8 mouse cellular contexts compared by ENCODE assay signal in the genomic region with DNA sequence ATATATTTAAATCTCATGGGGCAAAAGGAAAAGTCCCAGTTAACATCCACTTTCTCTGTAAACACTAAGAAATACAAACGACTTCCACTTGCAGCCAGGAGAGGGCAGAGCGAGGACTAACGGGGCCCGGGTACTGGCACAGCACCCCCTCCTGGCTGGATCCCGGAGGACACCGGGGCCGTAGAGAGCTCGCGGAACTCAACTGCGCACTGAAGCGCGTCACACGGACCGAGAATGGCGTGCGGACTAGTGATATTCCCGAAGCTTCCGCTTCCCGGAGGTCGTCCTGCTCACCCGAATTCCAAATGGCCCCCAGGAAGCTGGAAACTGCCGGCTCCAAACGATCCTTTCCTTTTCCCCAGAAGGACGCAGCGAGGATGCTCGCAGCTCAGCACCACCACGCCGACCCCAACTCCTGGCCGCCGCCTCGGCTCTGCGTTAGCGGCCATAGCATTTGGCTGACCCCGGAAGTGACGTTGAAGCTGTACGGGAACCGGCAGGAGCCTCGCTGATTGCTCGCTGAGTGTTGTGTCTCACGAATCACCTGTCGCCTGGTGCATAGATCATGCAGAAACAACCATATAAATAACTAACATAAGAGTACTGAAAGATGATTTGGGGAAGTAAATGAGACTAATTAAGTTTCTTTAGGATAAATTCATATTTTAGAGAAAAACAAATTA. TPM values are rescaled to one million over a fixed set of nuclear protein-coding genes. Genes with fewer than 3 reads are reported as not detected.
DNase-seq lines count a peak whose midpoint lies in the region; ATAC-seq and TF ChIP-seq lines count a peak whose summit lies in the region.

Gene Sucla2, plus strand, starts transcription at position 554 of the 683 bp plus-strand sequence.

- no peaks in the 10 kb centered on the region for H3K27me3 ChIP-seq in CH12.LX (replicated peaks)
- no peaks in the 10 kb centered on the region for H3K27me3 ChIP-seq in forebrain, embryonic 11.5 days (ENCODE audit: control insufficient read depth, insufficient read depth, low read length)
- no peaks in the 10 kb centered on the region for H3K27me3 ChIP-seq in heart, embryonic 16.5 days (ENCODE audit: control insufficient read depth, insufficient read depth, low read length)
- H3K27me3 ChIP-seq in liver, embryonic 15.5 days, result 0 out of 2 replicates have a peak, but pooled peaks cover 7% of the 10 kb centered on the region
- H3K27me3 ChIP-seq in neural tube, embryonic 12.5 days (replicated peaks), result no peaks in the 10 kb centered on the region

- peak; percentile 60 for TF ChIP-seq RAD21 in CH12.LX (IDR thresholded peaks at IDR 0.05; ENCODE audit: low read depth, low read length)

- peak; percentile 60 for TF ChIP-seq POLR2A in CH12.LX (IDR thresholded peaks at IDR 0.05; ENCODE audit: low read depth, low read length)

- peak; percentile 95 for DNase-seq in CH12.LX (ENCODE audit: extremely low read depth)
- peak; percentile 94 for DNase-seq in c-Kit-positive CD71-positive TER-119-negative erythroid progenitor cells, embryonic 14.5 days (ENCODE audit: low read depth)
- peak; percentile 96 for DNase-seq in forebrain, embryonic 11.5 days (ENCODE audit: low spot score)
- peak; percentile 95 to 96 for DNase-seq in kidney, postnatal 36 days
- DNase-seq in telencephalon, adult 2 months (ENCODE audit: low read depth, low spot score), result peak; percentile 96

- 0 out of 2 replicates have a peak, but pooled peaks have one; percentile 7 for TF ChIP-seq EP300 in CH12.LX (IDR thresholded peaks at IDR 0.05; ENCODE audit: low read length)

- H3K9me3 ChIP-seq in CH12.LX (replicated peaks; ENCODE audit: low read length), result no peaks in the 10 kb centered on the region
- H3K9me3 ChIP-seq in forebrain, embryonic 11.5 days (ENCODE audit: control insufficient read depth, low read length), result no peaks in the 10 kb centered on the region
- no peaks in the 10 kb centered on the region for H3K9me3 ChIP-seq in heart, embryonic 16.5 days (replicated peaks; ENCODE audit: control insufficient read depth, low read length)
- H3K9me3 ChIP-seq in liver, embryonic 15.5 days (replicated peaks), result no peaks in the 10 kb centered on the region
- no peaks in the 10 kb centered on the region for H3K9me3 ChIP-seq in neural tube, embryonic 12.5 days

- peak within 1 kb of the TSS; percentile 67 for H3K4me2 ChIP-seq in CH12.LX (ENCODE audit: insufficient read depth, low read depth, poor library complexity, severe bottlenecking)
- peak within 1 kb of the TSS; percentile 36; the same call in 1 of the 2 replicates for H3K4me2 ChIP-seq in forebrain, embryonic 11.5 days (ENCODE audit: low read depth, low read length, severe bottlenecking)
- H3K4me2 ChIP-seq in heart, embryonic 16.5 days (ENCODE audit: low read depth, low read length), result peak within 1 kb of the TSS; percentile 65
- peak within 1 kb of the TSS; percentile 69 for H3K4me2 ChIP-seq in liver, embryonic 15.5 days
- H3K4me2 ChIP-seq in neural tube, embryonic 12.5 days (replicated peaks), result peak within 1 kb of the TSS; percentile 46

- 0% methylated on average over 38 of the region's 41 CpGs for WGBS in forebrain, embryonic 11.5 days
- under 1% methylated on average over 39 of the region's 41 CpGs for WGBS in heart, embryonic 16.5 days
- under 1% methylated on average over 40 of the region's 41 CpGs for WGBS in liver, embryonic 15.5 days (ENCODE audit: insufficient replicate concordance)
- under 1% methylated on average over 41 of the region's 41 CpGs for WGBS in neural tube, embryonic 12.5 days

- no peaks in the 10 kb centered on the region for H3K36me3 ChIP-seq in CH12.LX (replicated peaks in 1 of 2; ENCODE audit: control insufficient read depth in 1 of 2, insufficient read depth in 1 of 2, low read length in 1 of 2)
- H3K36me3 ChIP-seq in forebrain, embryonic 11.5 days (ENCODE audit: control insufficient read depth, insufficient read depth, low read length), result no peaks in the 10 kb centered on the region
- H3K36me3 ChIP-seq in heart, embryonic 16.5 days (ENCODE audit: control insufficient read depth, insufficient read depth), result no peaks in the 10 kb centered on the region
- H3K36me3 ChIP-seq in liver, embryonic 15.5 days (replicated peaks), result no peaks in the 10 kb centered on the region
- no peaks in the 10 kb centered on the region for H3K36me3 ChIP-seq in neural tube, embryonic 12.5 days

- H3K4me1 ChIP-seq in CH12.LX (ENCODE audit: control insufficient read depth in 1 of 2, insufficient read depth in 2 of 2), result peaks cover 3 to 15% of the 10 kb centered on the region in 2 experiments; a peak in 2 of 4 replicates
- H3K4me1 ChIP-seq in forebrain, embryonic 11.5 days (replicated peaks; ENCODE audit: control insufficient read depth, insufficient read depth, low read length), result no peaks in the 10 kb centered on the region
- H3K4me1 ChIP-seq in heart, embryonic 16.5 days (ENCODE audit: control insufficient read depth, insufficient read depth, low read length), result no peaks in the 10 kb centered on the region
- H3K4me1 ChIP-seq in liver, embryonic 15.5 days (replicated peaks), result peaks cover 7% of the 10 kb centered on the region; the same call in 1 of the 2 replicates
- H3K4me1 ChIP-seq in neural tube, embryonic 12.5 days, result no peaks in the 10 kb centered on the region

- ATAC-seq in forebrain, embryonic 11.5 days (replicated peaks; ENCODE audit: low FRiP score), result peak; percentile 99
- peak; percentile 99 for ATAC-seq in heart, embryonic 16.5 days (replicated peaks; ENCODE audit: extremely low read depth, insufficient read depth, low FRiP score)
- peak; percentile 100 for ATAC-seq in liver, embryonic 15.5 days (ENCODE audit: insufficient read depth)
- peak; percentile 100 for ATAC-seq in neural tube, embryonic 12.5 days (ENCODE audit: low FRiP score, low read depth)

- peak within 1 kb of the TSS; percentile 80 for H3K9ac ChIP-seq in CH12.LX (ENCODE audit: insufficient read depth, low read depth)
- H3K9ac ChIP-seq in forebrain, embryonic 11.5 days (ENCODE audit: low read length), result peak within 1 kb of the TSS; percentile 59
- H3K9ac ChIP-seq in heart, embryonic 16.5 days (ENCODE audit: low read length), result peak within 1 kb of the TSS; percentile 83
- peak within 1 kb of the TSS; percentile 63 for H3K9ac ChIP-seq in liver, embryonic 15.5 days
- peak within 1 kb of the TSS; percentile 55; the same call in 1 of the 2 replicates for H3K9ac ChIP-seq in neural tube, embryonic 12.5 days

- dilution Hi-C loops in CH12.LX (cut with MboI; ENCODE audit: extremely low pct_ligation_motif_present, extremely low pct_unique_long_range_greater_than_20kb, low sequenced_read_pairs), result no loop called here

- H3K4me3 ChIP-seq in CH12.LX (replicated peaks in 1 of 3; ENCODE audit: low read depth in 2 of 3, low read length in 2 of 3, poor library complexity in 1 of 3), result peak within 1 kb of the TSS; percentile 48 to 77 (median 50)
- peak within 1 kb of the TSS; percentile 44 for H3K4me3 ChIP-seq in forebrain, embryonic 11.5 days (ENCODE audit: low read depth, low read length)
- peak within 1 kb of the TSS; percentile 63 for H3K4me3 ChIP-seq in heart, embryonic 16.5 days (ENCODE audit: low read length)
- peak within 1 kb of the TSS; percentile 66 for H3K4me3 ChIP-seq in liver, embryonic 15.5 days (replicated peaks)
- peak within 1 kb of the TSS; percentile 42 for H3K4me3 ChIP-seq in neural tube, embryonic 12.5 days

- H3K79me2 ChIP-seq in CH12.LX (replicated peaks; ENCODE audit: control insufficient read depth, extremely low read depth, insufficient read depth, poor library complexity, severe bottlenecking), result no peaks in the 10 kb centered on the region

- peak; percentile 70 to 100 for TF ChIP-seq CTCF in CH12.LX (conservative IDR thresholded peaks at IDR 0.05 in 1 of 2, IDR thresholded peaks at IDR 0.05 in 1 of 2; ENCODE audit: low read depth in 2 of 2, low read length in 2 of 2)

- peak within 1 kb of the TSS; percentile 66 for H3K27ac ChIP-seq in CH12.LX (ENCODE audit: insufficient read depth, low read depth)
- peak within 1 kb of the TSS; percentile 74; the same call in 1 of the 2 replicates for H3K27ac ChIP-seq in forebrain, embryonic 11.5 days (ENCODE audit: low read depth, low read length)
- H3K27ac ChIP-seq in heart, embryonic 16.5 days (ENCODE audit: low read length), result peak within 1 kb of the TSS; percentile 89
- H3K27ac ChIP-seq in liver, embryonic 15.5 days (replicated peaks), result peak within 1 kb of the TSS; percentile 82
- 0 out of 2 replicates have a peak within 1 kb of the TSS, but pooled peaks have one; percentile 42 for H3K27ac ChIP-seq in neural tube, embryonic 12.5 days

- in situ Hi-C loops in CH12.LX (cut with MboI; ENCODE audit: low pct_ligation_motif_present, low pct_unique_long_range_greater_than_20kb, low sequenced_read_pairs), result no loop called here

TF ChIP-seq in CH12.LX, 34 proteins besides CTCF, POLR2A, EP300 and RAD21 (continues in another document):
- TF ChIP-seq NRF1 (IDR thresholded peaks at IDR 0.05; ENCODE audit: low read depth, low read length) (peak; percentile 65; the same call in 1 of the 2 replicates), ELF1 (IDR thresholded peaks at IDR 0.05; ENCODE audit: low read depth, low read length) (peak; percentile 88), CHD2 (IDR thresholded peaks at IDR 0.05; ENCODE audit: low read length) (peak; percentile 79; the same call in 1 of the 2 replicates), MAZ (IDR thresholded peaks at IDR 0.05; ENCODE audit: low read depth, low read length) (0 out of 2 replicates have a peak, but pooled peaks have one; percentile 60), RCOR1 (conservative IDR thresholded peaks at IDR 0.05; ENCODE audit: low read depth, low read length) (0 out of 2 replicates have a peak, but pooled peaks have one; percentile 47), MAX (IDR thresholded peaks at IDR 0.05; ENCODE audit: low read length) (peak; percentile 53), MXI1 (IDR thresholded peaks at IDR 0.05; ENCODE audit: low read depth, low read length) (peak; percentile 75; the same call in 1 of the 2 replicates), ZNF384 (IDR thresholded peaks at IDR 0.05; ENCODE audit: low read depth, low read length) (peak; percentile 60; the same call in 1 of the 2 replicates), GABPA (IDR thresholded peaks at IDR 0.05; ENCODE audit: insufficient replicate concordance, low read depth, low read length) (no peak; the same call in 1 of the 2 replicates), ZC3H11A (IDR thresholded peaks at IDR 0.05; ENCODE audit: low read depth, low read length) (no peak), POLR2AphosphoS2 (IDR thresholded peaks at IDR 0.05; ENCODE audit: low read depth, low read length) (no peak), MYC (IDR thresholded peaks at IDR 0.05; ENCODE audit: low read depth, low read length) (0 out of 2 replicates have a peak, but pooled peaks have one; percentile 58)

RNA-seq across cellular contexts. Expression of gene Sucla2, which starts in this region (rescaled TPM):
- total RNA-seq in CH12.LX (2012; rRNA removed) (51.9 and 58.5 TPM in 2 replicates), CH12.LX (2014; rRNA removed) (98.4 and 109 TPM in 2 replicates)
- polyA plus RNA-seq in CH12.LX (2012; ENCODE audit: insufficient read length, low read depth), result 60.3 and 79.3 TPM in 2 replicates
- 111 and 115 TPM in 2 replicates for polyA plus RNA-seq in forebrain, embryonic 11.5 days (2014; fragmentation: Nextera tagmentation; extraction: Ambion mirVana)
- polyA plus RNA-seq in heart, embryonic 16.5 days (2015; fragmentation: Nextera tagmentation; extraction: Ambion mirVana), result 263 and 286 TPM in 2 replicates
- polyA plus RNA-seq in liver, embryonic 15.5 days (2015; fragmentation: Nextera tagmentation; extraction: Ambion mirVana), result 45.5 and 48.3 TPM in 2 replicates
- polyA plus RNA-seq in neural tube, embryonic 12.5 days (2016; fragmentation: Nextera tagmentation; extraction: Ambion mirVana), result 101 and 113 TPM in 2 replicates

Comparison
In these comparisons a context has a peak if more than half of its experiments do, and no peak if none do; other contexts are left out.
1. Peak in every context shown above with its lines: DNase-seq, ATAC-seq, H3K4me3 ChIP-seq and H3K27ac ChIP-seq.